Mouse (Mus musculus) CH12.LX (cell line): ENCODE measurements at regions not wholly inside any gene's neighbourhood (a gene's known extent, or its start where the extent isn't known, plus 50 kb on each side); places are given as distances from the start of the nearest gene placed in this dataset.

Source experiments
- DNase-seq: peaks from one replicate; pipeline ENCODE4 v3.0.0-alpha.2; 2013; ENCODE audit errors: extremely low read depth
- H3K27ac ChIP-seq: 2 replicates; pipeline ENCODE4 v1.5.1; 2012; ENCODE audit warnings: low read depth, mild to moderate bottlenecking, control low read depth, moderate library complexity; ENCODE audit not compliant: insufficient read depth
- H3K27me3 ChIP-seq: replicated peaks from 2 replicates; pipeline ENCODE3; 2012; ENCODE audit warnings: inconsistent platforms
- H3K36me3 ChIP-seq, 2 experiments: replicated peaks in 1 of 2; 2 replicates each; pipeline versions ENCODE3 to v1.6.1; 2012; ENCODE audit warnings: inconsistent platforms in 1 of 2, low read length in 1 of 2, mild to moderate bottlenecking in 1 of 2, mixed read lengths in 1 of 2, moderate library complexity in 1 of 2; ENCODE audit not compliant: control insufficient read depth in 1 of 2, insufficient read depth in 1 of 2
- H3K4me1 ChIP-seq, 2 experiments: 2 replicates each; pipeline ENCODE4 v1.6.1; 2012; ENCODE audit warnings: inconsistent platforms in 1 of 2, moderate library complexity in 1 of 2; ENCODE audit not compliant: insufficient read depth in 2 of 2, control insufficient read depth in 1 of 2
- H3K4me2 ChIP-seq: 2 replicates; pipeline ENCODE4 v1.6.1; 2012; ENCODE audit warnings: low read depth, mild to moderate bottlenecking, control low read depth; ENCODE audit not compliant: poor library complexity, insufficient read depth, severe bottlenecking
- H3K4me3 ChIP-seq, 3 experiments: fragments of 150-350 bp in 1 of 3; sonication (generic) in 1 of 3; replicated peaks in 1 of 3; 2 replicates each; pipeline versions ENCODE3 to v1.5.1; 2011 to 2012; ENCODE audit warnings: low read depth in 2 of 3, low read length in 2 of 3, mild to moderate bottlenecking in 2 of 3, moderate library complexity in 2 of 3, control low read depth in 1 of 3, improper control_type of control experiment in 1 of 3, inconsistent platforms in 1 of 3, mixed read lengths in 1 of 3; ENCODE audit not compliant: poor library complexity in 1 of 3
- H3K79me2 ChIP-seq: replicated peaks from 2 replicates; pipeline ENCODE4 v1.6.1; 2012; ENCODE audit warnings: mild to moderate bottlenecking, moderate library complexity; ENCODE audit not compliant: control insufficient read depth, poor library complexity, insufficient read depth, severe bottlenecking; ENCODE audit errors: extremely low read depth
- H3K9ac ChIP-seq: 2 replicates; pipeline ENCODE4 v1.6.1; 2012; ENCODE audit warnings: low read depth, mild to moderate bottlenecking, control low read depth, moderate library complexity; ENCODE audit not compliant: insufficient read depth
- H3K9me3 ChIP-seq: replicated peaks from 2 replicates; pipeline ENCODE3; 2012; ENCODE audit warnings: low read length, inconsistent platforms, mixed read lengths
- BHLHE40 ChIP-seq: IDR thresholded peaks from 2 replicates; pipeline ENCODE4 v1.6.1; 2011; ENCODE audit warnings: mild to moderate bottlenecking, low read depth, low read length, improper control_type of control experiment
- CHD1 ChIP-seq: IDR thresholded peaks from 2 replicates; pipeline ENCODE4 v1.6.1; 2012; ENCODE audit warnings: low read depth, low read length, improper control_type of control experiment, inconsistent platforms
- CTCF ChIP-seq, 2 experiments: IDR thresholded peaks in 1 of 2; conservative IDR thresholded peaks in 1 of 2; 2 replicates each; pipeline ENCODE4 v1.5.1; 2011 to 2012; ENCODE audit warnings: low read depth in 2 of 2, low read length in 2 of 2, improper control_type of control experiment in 1 of 2, inconsistent platforms in 1 of 2, mild to moderate bottlenecking in 1 of 2, moderate library complexity in 1 of 2
- E2F4 ChIP-seq: IDR thresholded peaks from 2 replicates; pipeline ENCODE4 v1.6.1; 2011; ENCODE audit warnings: low read depth, low read length, improper control_type of control experiment; ENCODE audit not compliant: insufficient replicate concordance
- GABPA ChIP-seq: IDR thresholded peaks from 2 replicates; pipeline ENCODE4 v1.6.1; 2012; ENCODE audit warnings: low read depth, low read length, improper control_type of control experiment, inconsistent platforms; ENCODE audit not compliant: insufficient replicate concordance
- HCFC1 ChIP-seq: IDR thresholded peaks from 2 replicates; pipeline ENCODE4 v1.6.1; 2012; ENCODE audit warnings: low read depth, mild to moderate bottlenecking, inconsistent platforms, low read length, improper control_type of control experiment
- MAFK ChIP-seq: IDR thresholded peaks from 2 replicates; pipeline ENCODE4 v1.6.1; 2011; ENCODE audit warnings: low read length, improper control_type of control experiment; ENCODE audit not compliant: insufficient replicate concordance
- MYC ChIP-seq: IDR thresholded peaks from 2 replicates; pipeline ENCODE4 v1.6.1; 2011; ENCODE audit warnings: low read depth, mild to moderate bottlenecking, improper control_type of control experiment, low read length
- NRF1 ChIP-seq: IDR thresholded peaks from 2 replicates; pipeline ENCODE4 v1.6.1; 2014; ENCODE audit warnings: low read depth, mild to moderate bottlenecking, inconsistent platforms, low read length, improper control_type of control experiment, moderate library complexity
- POLR2AphosphoS2 ChIP-seq: IDR thresholded peaks from 2 replicates; pipeline ENCODE4 v1.6.1; 2011; ENCODE audit warnings: low read depth, low read length, improper control_type of control experiment
- RAD21 ChIP-seq: IDR thresholded peaks from 2 replicates; pipeline ENCODE4 v1.6.1; 2011; ENCODE audit warnings: low read depth, mild to moderate bottlenecking, low read length, improper control_type of control experiment, moderate library complexity
- RCOR1 ChIP-seq: conservative IDR thresholded peaks from 2 replicates; pipeline ENCODE4 v1.6.1; 2012; ENCODE audit warnings: low read depth, mild to moderate bottlenecking, inconsistent platforms, low read length, improper control_type of control experiment
- SIN3A ChIP-seq: IDR thresholded peaks from 2 replicates; pipeline ENCODE4 v1.6.1; 2012; ENCODE audit warnings: low read length, improper control_type of control experiment, inconsistent platforms
- SMC3 ChIP-seq: IDR thresholded peaks from 2 replicates; pipeline ENCODE4 v1.6.1; 2011; ENCODE audit warnings: low read depth, low read length, improper control_type of control experiment
- TBP ChIP-seq: conservative IDR thresholded peaks from 2 replicates; pipeline ENCODE4 v1.6.1; 2011; ENCODE audit warnings: low read depth, low read length, improper control_type of control experiment
- TCF12 ChIP-seq: IDR thresholded peaks from 2 replicates; pipeline ENCODE4 v1.6.1; 2014; ENCODE audit warnings: low read depth, mild to moderate bottlenecking, inconsistent platforms, low read length, improper control_type of control experiment
- ZMIZ1 ChIP-seq: IDR thresholded peaks from 2 replicates; pipeline ENCODE4 v1.6.1; 2012; ENCODE audit warnings: low read depth, mild to moderate bottlenecking, inconsistent platforms, low read length, improper control_type of control experiment
- dilution Hi-C: fragments of 300-500 bp; cut with MboI; formaldehyde crosslinking; loops from 2 replicates; pipeline ENCODE4 v1.14.3; 2020; ENCODE audit warnings: low sequenced_read_pairs; ENCODE audit not compliant: extremely low pct_unique_long_range_greater_than_20kb, extremely low pct_ligation_motif_present
- in situ Hi-C: fragments of 300-500 bp; cut with MboI; formaldehyde crosslinking; loops from 3 replicates; pipeline ENCODE4 v1.14.3; 2019; ENCODE audit warnings: low sequenced_read_pairs, low pct_ligation_motif_present, low pct_unique_long_range_greater_than_20kb, mixed read lengths

DNA sequence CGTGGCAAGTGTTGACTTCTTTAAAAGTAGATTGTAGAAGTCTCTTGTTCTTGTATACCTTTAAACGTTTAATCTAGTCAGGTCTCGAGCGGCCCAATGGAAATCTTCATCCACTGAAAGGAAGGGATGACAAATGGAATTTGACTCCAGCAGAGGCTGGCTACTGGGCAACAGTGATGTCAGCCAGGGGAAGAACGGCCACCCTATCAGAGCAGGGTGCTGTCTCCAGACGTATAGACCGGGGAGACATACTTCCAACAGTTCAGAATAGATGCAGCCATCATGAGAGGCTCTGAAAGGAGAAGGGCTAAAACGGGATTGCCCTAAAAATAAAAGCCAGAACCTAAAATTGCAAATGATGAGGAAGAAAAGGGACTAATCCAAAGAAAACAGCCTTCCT is 108.0 kb downstream of the Bdh1 start:
- H3K4me1 ChIP-seq, result peaks cover 0 to 33% of the 10 kb centered on the region in 2 experiments; a peak in 2 of 4 replicates
- no peaks in the 10 kb centered on the region for H3K27me3 ChIP-seq

DNA sequence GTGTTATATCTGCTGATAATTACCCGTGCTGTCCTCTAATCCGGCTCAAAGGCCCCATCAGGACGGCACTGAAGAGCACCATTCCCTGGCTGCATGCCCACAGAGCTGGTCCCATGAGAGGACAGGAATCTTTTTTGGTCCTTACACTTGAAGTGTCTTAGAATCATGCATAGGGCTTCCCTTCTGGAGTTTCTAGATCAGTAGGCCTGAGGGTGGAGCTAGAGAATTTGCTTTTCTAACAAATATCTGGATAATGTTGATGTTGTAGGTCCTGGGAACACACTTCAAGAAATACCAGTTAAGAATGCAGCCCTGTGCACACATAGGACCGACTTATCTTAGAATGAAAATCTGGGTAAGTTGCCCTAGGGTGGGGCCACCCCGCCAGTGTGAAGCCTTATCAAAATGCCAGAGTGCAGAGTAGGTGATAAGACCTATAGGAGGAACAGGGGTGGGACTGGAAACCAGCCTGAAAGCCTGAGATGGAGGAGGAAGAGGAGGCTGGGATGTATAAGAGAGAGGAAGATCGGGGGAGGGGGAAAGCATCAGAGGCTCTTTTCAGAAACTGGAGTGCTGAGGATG is 111.2 kb downstream of the Bdh1 start:
- in situ Hi-C loops (no loop called here), dilution Hi-C loops (no loop called here)
- H3K27me3 ChIP-seq, result no peaks in the 10 kb centered on the region
- H3K27ac ChIP-seq, result no peak overlapping the region
- no peaks in the 10 kb centered on the region for H3K9me3 ChIP-seq
- no peak overlapping the region for H3K9ac ChIP-seq
- no peaks in the 10 kb centered on the region for H3K79me2 ChIP-seq
- peaks cover 29 to 74% of the 10 kb centered on the region in 2 experiments for H3K36me3 ChIP-seq
- TF ChIP-seq POLR2AphosphoS2, result peak; percentile 27; the same call in 1 of the 2 replicates
- peak; percentile 5; the same call in 1 of the 2 replicates for TF ChIP-seq SMC3
- no peak for TF ChIP-seq TCF12
- peak in 1 of 2 experiments; percentile 4; a peak in 1 of 4 replicates for TF ChIP-seq CTCF (conservative IDR thresholded peaks at IDR 0.05 in 1 of 2, IDR thresholded peaks at IDR 0.05 in 1 of 2; ENCODE audit: low read depth in 2 of 2, low read length in 2 of 2)
- peaks cover 0 to 39% of the 10 kb centered on the region in 2 experiments; a peak in 2 of 4 replicates for H3K4me1 ChIP-seq
- DNase-seq, result no peak
- no peak overlapping the region for H3K4me2 ChIP-seq
- H3K4me3 ChIP-seq, result no peak overlapping the region

More for the DNA sequence above, 108.0 kb downstream of the Bdh1 start:
- in situ Hi-C loops (no loop called here), dilution Hi-C loops (no loop called here)
- no peak overlapping the region for H3K9ac ChIP-seq
- H3K79me2 ChIP-seq, result no peaks in the 10 kb centered on the region
- no peaks in the 10 kb centered on the region for H3K9me3 ChIP-seq
- H3K4me2 ChIP-seq, result no peak overlapping the region
- no peak for DNase-seq
- no peak for TF ChIP-seq SIN3A
- TF ChIP-seq NRF1, result no peak
- TF ChIP-seq ZMIZ1, result 0 out of 2 replicates have a peak, but pooled peaks have one; percentile 5
- H3K27ac ChIP-seq, result no peak overlapping the region
- peaks cover 26 to 74% of the 10 kb centered on the region in 2 experiments for H3K36me3 ChIP-seq
- H3K4me3 ChIP-seq, result no peak overlapping the region

DNA sequence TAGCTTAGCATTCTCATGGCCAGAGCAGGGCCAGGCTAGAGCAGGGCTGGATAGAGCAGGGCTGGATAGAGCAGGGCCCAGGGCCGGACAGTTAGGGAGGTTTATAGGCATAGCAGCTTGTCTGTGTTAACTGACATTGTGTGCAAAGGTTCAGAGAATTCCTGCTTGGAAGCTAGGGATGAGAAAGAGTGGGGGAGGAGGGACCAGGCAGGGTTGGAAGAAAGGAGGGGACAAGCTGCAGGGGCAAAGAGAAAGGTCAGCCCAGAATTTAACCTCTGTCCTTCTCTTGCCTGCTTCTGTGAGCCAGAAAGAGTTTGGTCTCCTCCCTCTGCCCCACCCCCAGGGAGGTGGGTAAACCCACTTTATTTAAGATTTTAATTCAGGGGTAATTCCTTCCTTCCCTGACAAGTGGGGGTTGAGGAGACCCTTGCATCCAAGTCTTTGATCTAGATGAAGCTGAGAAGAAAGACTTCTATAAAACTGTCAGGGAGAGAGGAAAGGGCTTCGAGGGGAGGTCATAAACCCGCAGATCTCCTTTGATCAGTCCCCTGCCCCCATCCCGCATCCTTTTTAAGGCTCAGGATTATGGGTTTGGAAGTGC is 112.9 kb downstream of the Bdh1 start:
- H3K36me3 ChIP-seq, result peaks cover 25 to 70% of the 10 kb centered on the region in 2 experiments
- dilution Hi-C loops, result no loop called here
- in situ Hi-C loops, result loop anchor here (5.0 kb wide), 1 partner anchor 33 kb away; no protein-coding TSS in a partner anchor
- TF ChIP-seq RCOR1 (no peak), TBP (no peak), ZMIZ1 (no peak; the same call in 1 of the 2 replicates), MYC (no peak), MAFK (no peak), SMC3 (no peak), GABPA (no peak), HCFC1 (no peak), CHD1 (no peak), E2F4 (no peak), RAD21 (no peak), BHLHE40 (no peak)
- H3K9ac ChIP-seq, result no peak overlapping the region
- H3K4me1 ChIP-seq, result peaks cover 0 to 40% of the 10 kb centered on the region in 2 experiments; a peak in 2 of 4 replicates
- no peaks in the 10 kb centered on the region for H3K79me2 ChIP-seq
- no peaks in the 10 kb centered on the region for H3K27me3 ChIP-seq
- H3K4me2 ChIP-seq, result no peak overlapping the region
- H3K9me3 ChIP-seq, result no peaks in the 10 kb centered on the region
- H3K4me3 ChIP-seq, result no peak overlapping the region
- peak overlapping the region; percentile 17; the same call in 1 of the 2 replicates for H3K27ac ChIP-seq
- DNase-seq, result no peak
